Mouse (Mus musculus): ENCODE measurements around the gene Otop2. TPM values are rescaled to one million over a fixed set of nuclear protein-coding genes. Genes with fewer than 3 reads are reported as not detected.

The Otop2 gene
- polyA plus RNA-seq (2015; fragmentation: Nextera tagmentation; extraction: Ambion mirVana) = not detected in 2 replicates

DNA sequence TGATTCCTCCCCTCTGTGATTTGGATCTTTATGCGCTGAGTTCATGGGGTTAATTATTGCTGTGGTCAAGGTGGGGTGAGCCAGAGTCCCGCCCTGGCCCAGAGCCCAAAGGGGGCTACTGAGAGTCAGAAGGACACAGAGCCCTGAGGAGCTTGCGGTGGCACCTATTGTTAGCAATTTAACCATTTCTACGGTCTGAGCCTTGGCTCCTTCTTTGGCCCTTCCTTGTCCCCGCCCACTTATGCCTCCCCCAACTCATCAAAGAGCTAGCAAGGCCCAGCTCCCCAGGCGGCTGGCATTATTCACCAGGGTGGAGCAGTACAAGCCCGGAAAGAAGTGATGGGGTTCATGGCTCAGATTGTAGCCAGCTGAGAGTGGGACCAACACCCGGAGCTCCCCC is at the start of gene Otop2:
TSS of gene Otop2 (plus strand) at position 301 of the 400 bp plus-strand sequence.
- Histone ChIP-seq H3K27ac (ENCODE audit: low read length) (no peak within 1 kb of the TSS), H3K9ac (replicated peaks; ENCODE audit: low read depth) (no peak within 1 kb of the TSS), H3K36me3 (ENCODE audit: insufficient read depth, low read length) (no peaks in the 10 kb centered on the region), H3K4me1 (ENCODE audit: insufficient read depth, low read depth, low read length) (no peaks in the 10 kb centered on the region), H3K27me3 (replicated peaks; ENCODE audit: insufficient read depth, low read length) (no peaks in the 10 kb centered on the region), H3K9me3 (ENCODE audit: low read length) (no peaks in the 10 kb centered on the region), H3K4me2 (replicated peaks; ENCODE audit: low read depth, low read length) (no peak within 1 kb of the TSS), H3K4me3 (ENCODE audit: low read depth, low read length) (no peak within 1 kb of the TSS)
- no peak for DNase-seq (ENCODE audit: low spot score)
- TF ChIP-seq CTCF (IDR thresholded peaks at IDR 0.05) (no peak), EP300 (IDR thresholded peaks at IDR 0.05) (no peak)
- WGBS = 30% methylated on average over 8 of the region's 8 CpGs
- no peak for ATAC-seq

DNA sequence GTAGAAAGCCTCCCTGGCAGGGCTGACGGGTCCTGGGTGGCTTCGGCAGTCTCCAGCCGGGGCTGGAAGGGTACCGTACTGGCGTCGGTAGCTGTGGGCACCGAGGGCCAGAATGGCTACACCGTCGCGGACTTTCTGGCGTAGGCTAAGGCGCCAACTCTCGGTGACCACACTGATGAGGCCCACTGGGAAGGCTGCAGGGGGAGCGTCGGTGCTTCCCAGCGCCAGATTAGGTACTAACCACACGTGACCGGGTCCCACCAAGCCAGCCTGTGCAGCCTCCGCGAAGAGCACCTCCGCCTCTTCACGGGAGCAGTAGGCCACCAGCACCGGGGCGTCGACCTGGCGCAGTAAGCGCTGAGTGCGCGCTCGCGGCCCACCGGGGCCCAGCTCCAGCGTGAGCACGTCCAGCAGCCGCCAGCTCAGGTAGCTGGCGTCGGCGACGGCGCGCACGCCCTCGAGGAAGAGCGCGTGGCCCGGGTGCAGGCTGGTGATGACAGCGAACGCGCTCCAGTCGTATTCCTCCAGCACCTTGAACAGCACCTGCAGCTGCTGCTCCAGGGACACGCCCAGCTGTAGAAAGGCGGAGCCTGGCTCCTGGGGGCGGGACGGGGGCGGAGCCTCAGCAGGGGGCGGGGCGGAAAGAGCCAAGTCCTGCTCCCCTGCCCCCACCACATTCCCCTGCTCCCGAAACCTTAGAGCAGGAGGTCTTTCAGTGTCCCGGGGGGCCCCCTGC is 49.0 kb upstream of the Otop2 start:
- H3K27ac ChIP-seq (ENCODE audit: low read length) = no peak overlapping the region

DNA sequence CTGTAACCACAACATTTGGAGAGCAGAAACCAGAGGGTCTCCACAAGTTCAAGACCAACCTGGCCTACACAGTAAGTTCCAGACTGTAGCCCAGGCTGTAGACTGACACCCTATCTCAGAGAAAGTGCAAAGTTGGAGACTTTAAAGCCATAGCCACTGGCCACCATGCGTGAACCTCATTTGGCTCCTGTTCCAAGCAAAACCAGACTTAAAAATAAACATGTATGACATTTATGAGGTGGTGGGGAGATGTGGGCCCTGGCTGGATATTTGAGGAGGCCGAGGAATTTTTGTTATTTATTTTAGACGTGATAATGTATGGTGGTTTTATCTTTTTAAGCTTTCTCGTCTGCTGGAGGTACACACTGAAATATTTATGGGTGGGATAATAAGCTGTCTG is 47.8 kb upstream of the Otop2 start:
- ATAC-seq (no peak), DNase-seq (ENCODE audit: low spot score) (no peak)
- H3K9me3 ChIP-seq (ENCODE audit: low read length) = no peaks in the 10 kb centered on the region
- no peaks in the 10 kb centered on the region for H3K4me1 ChIP-seq (ENCODE audit: insufficient read depth, low read depth, low read length)
- peaks cover 52% of the 10 kb centered on the region for H3K27me3 ChIP-seq (replicated peaks; ENCODE audit: insufficient read depth, low read length)
- H3K27ac ChIP-seq (ENCODE audit: low read length) = no peak overlapping the region
- WGBS = 21% methylated on average over 4 of the region's 4 CpGs
- TF ChIP-seq EP300 (IDR thresholded peaks at IDR 0.05) (no peak), CTCF (IDR thresholded peaks at IDR 0.05) (no peak)
- no peak overlapping the region for H3K4me3 ChIP-seq (ENCODE audit: low read depth, low read length)
- no peaks in the 10 kb centered on the region for H3K36me3 ChIP-seq (ENCODE audit: insufficient read depth, low read length)
- no peak overlapping the region for H3K4me2 ChIP-seq (replicated peaks; ENCODE audit: low read depth, low read length)
- no peak overlapping the region for H3K9ac ChIP-seq (replicated peaks; ENCODE audit: low read depth)

More for the DNA sequence above, 49.0 kb upstream of the Otop2 start:
- WGBS = 18% methylated on average over 50 of the region's 59 CpGs
- Histone ChIP-seq H3K9me3 (ENCODE audit: low read length) (no peaks in the 10 kb centered on the region), H3K9ac (replicated peaks; ENCODE audit: low read depth) (no peak overlapping the region), H3K27me3 (replicated peaks; ENCODE audit: insufficient read depth, low read length) (peaks cover 41% of the 10 kb centered on the region), H3K4me2 (replicated peaks; ENCODE audit: low read depth, low read length) (no peak overlapping the region), H3K4me1 (ENCODE audit: insufficient read depth, low read depth, low read length) (no peaks in the 10 kb centered on the region), H3K36me3 (ENCODE audit: insufficient read depth, low read length) (no peaks in the 10 kb centered on the region), H3K4me3 (ENCODE audit: low read depth, low read length) (peak overlapping the region; percentile 5; the same call in 1 of the 2 replicates)
- TF ChIP-seq CTCF (IDR thresholded peaks at IDR 0.05) (no peak), EP300 (IDR thresholded peaks at IDR 0.05) (no peak)
- ATAC-seq (peak; percentile 56), DNase-seq (ENCODE audit: low spot score) (peak; percentile 58)

DNA sequence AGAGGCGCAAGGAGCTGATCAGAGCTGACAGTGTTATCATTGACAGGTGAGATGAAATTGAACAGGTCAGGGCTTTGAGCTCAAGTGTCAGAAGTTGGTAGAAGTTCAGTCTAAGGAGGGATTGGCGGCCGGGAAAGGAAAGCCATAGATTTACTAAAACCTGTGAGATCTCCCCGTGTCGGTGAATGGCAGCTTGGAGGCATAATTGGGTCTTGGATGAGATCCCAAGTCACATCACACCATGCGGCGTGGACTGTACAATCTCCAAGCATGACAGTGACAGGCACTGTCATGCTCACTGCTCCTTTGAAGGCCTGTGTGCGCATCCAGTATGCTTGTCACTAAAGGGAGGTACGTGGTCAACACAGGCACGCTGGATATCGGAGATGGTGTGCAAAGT is 44.0 kb upstream of the Otop2 start:
- ATAC-seq (no peak), DNase-seq (ENCODE audit: low spot score) (no peak)
- Histone ChIP-seq H3K4me3 (ENCODE audit: low read depth, low read length) (no peak overlapping the region), H3K36me3 (ENCODE audit: insufficient read depth, low read length) (0 out of 2 replicates have a peak, but pooled peaks cover 2% of the 10 kb centered on the region), H3K27ac (ENCODE audit: low read length) (no peak overlapping the region), H3K4me2 (replicated peaks; ENCODE audit: low read depth, low read length) (no peak overlapping the region), H3K4me1 (ENCODE audit: insufficient read depth, low read depth, low read length) (no peaks in the 10 kb centered on the region; the same call in 1 of the 2 replicates), H3K27me3 (replicated peaks; ENCODE audit: insufficient read depth, low read length) (peaks cover 75% of the 10 kb centered on the region), H3K9ac (replicated peaks; ENCODE audit: low read depth) (no peak overlapping the region), H3K9me3 (ENCODE audit: low read length) (no peaks in the 10 kb centered on the region)
- TF ChIP-seq EP300 (IDR thresholded peaks at IDR 0.05) (no peak), CTCF (IDR thresholded peaks at IDR 0.05) (no peak)
- 73% methylated on average over 11 of the region's 11 CpGs for WGBS

DNA sequence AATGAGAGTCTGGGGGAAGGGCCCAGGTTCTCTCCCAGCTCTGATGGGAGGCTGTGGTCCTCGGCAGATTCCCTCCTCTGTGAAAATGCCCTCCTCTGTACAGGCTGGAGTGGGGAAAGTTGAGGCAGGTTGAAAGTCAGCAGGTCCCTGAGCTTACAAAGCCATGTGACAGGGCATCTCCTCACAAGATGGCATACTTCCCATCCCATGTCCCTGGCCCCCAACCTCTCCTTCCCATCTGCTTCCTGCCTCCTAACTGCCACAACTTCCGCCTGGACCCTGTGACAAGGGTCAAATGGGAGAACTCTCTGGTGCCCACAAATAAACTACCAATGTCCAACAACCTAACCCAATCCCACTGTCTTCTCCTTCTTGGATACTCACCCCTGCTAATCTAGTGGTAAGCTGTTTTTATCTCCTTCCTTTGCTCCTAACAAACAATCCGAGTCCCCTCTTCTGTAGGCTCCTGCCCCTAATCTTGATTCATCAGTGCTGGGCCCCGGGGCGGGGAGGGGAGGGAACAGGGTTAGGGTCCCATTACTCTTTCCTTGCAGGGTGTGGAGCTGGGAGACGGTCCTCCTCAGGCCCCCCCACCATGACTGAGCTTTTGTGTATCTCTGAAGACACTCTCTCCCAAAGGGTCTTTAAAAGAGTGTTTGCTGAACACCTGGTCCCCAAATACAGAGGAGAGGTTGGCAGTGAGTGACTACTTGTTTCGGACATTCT is 42.7 kb upstream of the Otop2 start:
- no peak for TF ChIP-seq CTCF (IDR thresholded peaks at IDR 0.05)
- TF ChIP-seq EP300 (IDR thresholded peaks at IDR 0.05) = no peak
- no peak for DNase-seq (ENCODE audit: low spot score)
- WGBS = 59% methylated on average over 7 of the region's 7 CpGs

More for the DNA sequence above, 42.7 kb upstream of the Otop2 start:
- H3K27ac ChIP-seq (ENCODE audit: low read length) = no peak overlapping the region
- ATAC-seq = no peak
- no peaks in the 10 kb centered on the region; the same call in 1 of the 2 replicates for H3K4me1 ChIP-seq (ENCODE audit: insufficient read depth, low read depth, low read length)
- no peak overlapping the region for H3K9ac ChIP-seq (replicated peaks; ENCODE audit: low read depth)
- no peak overlapping the region for H3K4me3 ChIP-seq (ENCODE audit: low read depth, low read length)
- H3K27me3 ChIP-seq (replicated peaks; ENCODE audit: insufficient read depth, low read length) = peaks cover 78% of the 10 kb centered on the region
- no peak overlapping the region for H3K4me2 ChIP-seq (replicated peaks; ENCODE audit: low read depth, low read length)
- no peaks in the 10 kb centered on the region for H3K9me3 ChIP-seq (ENCODE audit: low read length)
- H3K36me3 ChIP-seq (ENCODE audit: insufficient read depth, low read length) = 0 out of 2 replicates have a peak, but pooled peaks cover 4% of the 10 kb centered on the region

Data from lung, postnatal 0 days (tissue).